Mouse (Mus musculus) kidney, embryonic 14.5 days (tissue): ENCODE results near the gene Hadh. TPM values are rescaled to one million over a fixed set of nuclear protein-coding genes. Genes with fewer than 3 reads are reported as not detected.

Source experiments
- ATAC-seq: fragments of 200-750 bp; cut with Nextera tagmentation; 2 replicates; pipeline ENCODE4 v1.8.0; 2017; ENCODE audit warnings: moderate number of reproducible peaks, mild to moderate bottlenecking, moderate TSS enrichment, moderate library complexity; ENCODE audit not compliant: low FRiP score, low TSS enrichment
- H3K27ac ChIP-seq: fragments of 300-500 bp; sonication (generic); 2 replicates; pipeline ENCODE4 v1.5.1; 2014; ENCODE audit warnings: low read depth, mild to moderate bottlenecking, low read length, moderate library complexity, mixed read lengths
- H3K27me3 ChIP-seq: fragments of 300-500 bp; sonication (generic); 2 replicates; pipeline ENCODE4 v1.6.1; 2014; ENCODE audit warnings: mild to moderate bottlenecking, low read length; ENCODE audit not compliant: control insufficient read depth, insufficient read depth
- H3K36me3 ChIP-seq: fragments of 300-500 bp; sonication (generic); 2 replicates; pipeline ENCODE4 v1.6.1; 2014; ENCODE audit warnings: low read length, mixed read lengths; ENCODE audit not compliant: control insufficient read depth, insufficient read depth
- H3K4me1 ChIP-seq: fragments of 300-500 bp; sonication (generic); 2 replicates; pipeline ENCODE4 v1.6.1; 2014; ENCODE audit warnings: low read length, mixed read lengths; ENCODE audit not compliant: control insufficient read depth, insufficient read depth
- H3K4me2 ChIP-seq: fragments of 300-500 bp; sonication (generic); replicated peaks from 2 replicates; pipeline ENCODE4 v1.6.1; 2014; ENCODE audit warnings: low read depth, mild to moderate bottlenecking, low read length
- H3K4me3 ChIP-seq: fragments of 300-500 bp; sonication (generic); 2 replicates; pipeline ENCODE4 v1.5.1; 2014; ENCODE audit warnings: mild to moderate bottlenecking, low read length
- H3K9ac ChIP-seq: fragments of 300-500 bp; sonication (generic); 2 replicates; pipeline ENCODE4 v1.6.1; 2014; ENCODE audit warnings: low read depth, mild to moderate bottlenecking, low read length, moderate library complexity
- H3K9me3 ChIP-seq: fragments of 300-500 bp; sonication (generic); 2 replicates; pipeline ENCODE4 v1.6.1; 2016; ENCODE audit warnings: low read length; ENCODE audit not compliant: control insufficient read depth
- WGBS: fragments of 180-500 bp; shearing (Covaris S2); extraction: QIAGEN DNeasy Blood & Tissue Kit; methylation state at CpG from one replicate; pipeline ENCODE4 v1.1.7; 2014; 5-methylcytosine and 5-hydroxymethylcytosine counted together
- polyA plus RNA-seq: library from polyadenylated mRNA; unstranded; fragments of >200 nt; fragmentation: Nextera tagmentation; extraction: Ambion mirVana; gene quantifications from 2 replicates; pipeline ENCODE4 v1.2.1, GENCODE M21; 2014

Gene Hadh
- polyA plus RNA-seq, 1 experiment from 2014 or later: 130 TPM

DNA sequence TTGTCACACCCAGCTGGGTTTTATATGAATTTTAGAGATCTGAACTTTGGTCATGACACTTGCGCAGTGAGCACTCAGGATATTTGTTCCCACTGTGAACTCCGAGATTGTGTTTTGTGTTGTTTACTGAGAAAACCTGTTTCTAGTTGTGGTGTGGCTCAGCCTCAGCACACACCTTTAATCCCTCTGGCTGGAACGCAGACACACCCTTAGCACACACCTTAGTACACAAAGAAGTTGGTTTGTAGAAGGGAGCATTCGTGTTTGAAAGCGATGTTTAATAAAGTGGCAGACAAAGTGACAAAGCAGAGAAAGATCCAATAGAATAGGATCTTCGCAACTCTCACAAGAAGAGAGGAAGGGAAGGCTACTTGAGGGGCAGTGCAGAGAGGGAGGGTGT is 11.5 kb downstream of the Hadh start:
- Histone ChIP-seq H3K9ac (no peak overlapping the region), H3K27ac (no peak overlapping the region), H3K36me3 (no peaks in the 10 kb centered on the region; the same call in 1 of the 2 replicates), H3K4me2 (no peak overlapping the region), H3K27me3 (no peaks in the 10 kb centered on the region), H3K4me1 (0 out of 2 replicates have a peak, but pooled peaks cover 4% of the 10 kb centered on the region), H3K9me3 (peaks cover 6% of the 10 kb centered on the region), H3K4me3 (no peak overlapping the region)
- 94% methylated on average over 6 of the region's 6 CpGs for WGBS
- ATAC-seq: no peak

DNA sequence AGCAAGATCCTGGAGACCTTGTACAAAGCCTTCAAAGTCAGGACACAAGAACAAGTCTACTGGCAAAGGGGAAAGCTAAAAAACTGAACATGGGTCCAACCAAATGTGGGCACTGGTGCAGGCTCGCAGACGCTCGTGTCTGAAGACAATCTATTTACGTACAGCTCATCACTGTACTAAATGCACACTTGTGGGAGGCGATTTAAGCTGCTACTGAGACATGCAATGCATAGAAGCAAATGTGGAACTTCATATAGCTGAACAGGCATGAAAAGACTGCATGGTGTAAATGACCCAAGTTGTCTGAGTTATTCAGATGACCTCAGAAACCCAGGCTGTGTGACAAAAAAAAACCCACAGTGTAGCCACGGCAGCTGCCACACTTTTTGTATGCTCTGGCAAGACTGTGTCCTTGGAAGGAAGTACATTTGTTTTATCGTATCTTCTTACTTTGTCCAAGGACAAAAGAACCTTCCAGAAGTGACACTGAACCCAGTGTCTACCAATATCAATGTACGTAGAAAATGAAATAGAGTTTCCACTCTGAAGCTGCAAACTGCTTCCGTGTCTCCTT is 12.4 kb downstream of the Hadh start:
- H3K27ac ChIP-seq: no peak overlapping the region
- ATAC-seq: no peak
- no peak overlapping the region for H3K9ac ChIP-seq
- WGBS: 94% methylated on average over 9 of the region's 9 CpGs
- H3K36me3 ChIP-seq: no peaks in the 10 kb centered on the region; the same call in 1 of the 2 replicates
- H3K9me3 ChIP-seq: peaks cover 6% of the 10 kb centered on the region
- H3K4me2 ChIP-seq: no peak overlapping the region
- no peak overlapping the region for H3K4me3 ChIP-seq
- H3K4me1 ChIP-seq: 0 out of 2 replicates have a peak, but pooled peaks cover 4% of the 10 kb centered on the region
- H3K27me3 ChIP-seq: no peaks in the 10 kb centered on the region

DNA sequence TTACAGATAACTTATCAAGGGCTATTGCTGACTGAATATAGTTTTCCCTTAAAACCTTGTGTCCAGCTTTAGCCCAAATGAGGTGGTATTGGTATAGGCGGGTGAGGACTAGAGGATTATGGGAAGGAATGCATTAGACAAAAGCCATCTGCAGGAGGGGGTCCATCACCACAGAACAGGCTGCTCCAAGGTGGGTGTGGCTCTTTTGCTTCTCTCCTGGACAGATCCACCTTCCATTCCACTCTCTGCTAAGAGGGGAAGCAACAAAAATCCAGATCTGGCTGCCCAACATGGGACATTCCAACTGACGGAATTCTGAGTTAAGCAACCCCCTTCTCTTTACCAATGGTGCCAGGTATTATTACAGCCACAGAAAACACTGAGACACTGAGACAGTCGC is 13.0 kb downstream of the Hadh start:
- Histone ChIP-seq H3K9me3 (peaks cover 6% of the 10 kb centered on the region), H3K36me3 (no peaks in the 10 kb centered on the region; the same call in 1 of the 2 replicates), H3K4me1 (0 out of 2 replicates have a peak, but pooled peaks cover under 1% of the 10 kb centered on the region), H3K4me3 (no peak overlapping the region), H3K27ac (no peak overlapping the region), H3K4me2 (no peak overlapping the region), H3K27me3 (no peaks in the 10 kb centered on the region), H3K9ac (no peak overlapping the region)
- no peak for ATAC-seq
- 88% methylated on average over 3 of the region's 3 CpGs for WGBS

DNA sequence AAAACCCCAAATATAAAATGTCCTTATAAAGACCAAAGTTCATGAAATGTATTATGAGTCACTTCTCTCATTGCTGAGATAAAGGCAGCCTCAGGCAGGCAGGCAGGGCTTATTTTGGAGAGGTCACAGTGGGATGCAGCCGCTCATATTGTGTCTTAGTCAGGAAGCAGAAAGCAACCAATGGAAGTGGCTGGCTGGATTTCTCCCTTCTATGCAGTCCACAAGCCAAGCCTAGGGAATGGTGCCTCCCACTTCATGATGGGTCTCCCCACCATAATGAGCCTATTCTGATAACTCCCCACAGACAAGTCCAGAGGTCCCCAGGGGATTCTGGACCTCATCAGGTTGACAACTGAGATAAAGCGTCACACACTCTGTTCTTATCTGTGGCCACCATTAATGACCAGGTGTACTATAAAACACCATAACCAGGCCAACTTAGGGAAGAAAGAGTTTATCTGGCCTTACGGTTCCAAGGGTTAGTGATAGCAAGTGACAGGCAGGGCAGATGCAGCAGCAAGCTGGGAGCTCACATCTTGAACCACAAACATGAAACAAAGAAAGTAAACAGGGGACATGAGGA is 16.4 kb downstream of the Hadh start:
- no peak for ATAC-seq
- no peaks in the 10 kb centered on the region for H3K27me3 ChIP-seq
- 99% methylated on average over 3 of the region's 3 CpGs for WGBS
- no peaks in the 10 kb centered on the region for H3K9me3 ChIP-seq
- no peak overlapping the region for H3K4me2 ChIP-seq
- H3K9ac ChIP-seq: no peak overlapping the region
- H3K4me3 ChIP-seq: no peak overlapping the region
- no peak overlapping the region for H3K27ac ChIP-seq
- no peaks in the 10 kb centered on the region for H3K4me1 ChIP-seq
- no peaks in the 10 kb centered on the region for H3K36me3 ChIP-seq

DNA sequence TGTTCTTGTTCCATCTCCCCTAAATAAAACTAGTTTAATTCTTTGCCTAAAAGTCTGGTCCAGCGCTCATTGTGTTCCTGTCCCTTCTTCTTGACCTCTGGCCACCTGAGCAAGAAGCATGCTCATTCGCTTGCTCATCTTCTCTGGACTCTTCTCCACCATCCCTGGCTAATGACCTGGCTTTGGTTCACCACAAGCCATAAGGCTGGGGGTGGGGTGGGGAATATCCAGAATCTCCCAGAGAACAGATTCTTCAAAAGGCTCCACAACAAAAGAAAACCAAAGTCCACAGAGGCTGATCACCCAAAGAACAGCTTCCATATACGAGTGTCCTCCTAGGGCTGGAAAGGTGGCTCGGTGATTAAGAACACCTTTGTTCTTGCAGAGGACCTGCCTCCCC is 16.9 kb downstream of the Hadh start:
- H3K4me2 ChIP-seq: no peak overlapping the region
- no peak overlapping the region for H3K9ac ChIP-seq
- no peaks in the 10 kb centered on the region for H3K4me1 ChIP-seq
- no peak overlapping the region for H3K27ac ChIP-seq
- no peaks in the 10 kb centered on the region for H3K27me3 ChIP-seq
- 95% methylated on average over 4 of the region's 4 CpGs for WGBS
- H3K9me3 ChIP-seq: no peaks in the 10 kb centered on the region
- no peak overlapping the region for H3K4me3 ChIP-seq
- no peaks in the 10 kb centered on the region for H3K36me3 ChIP-seq
- ATAC-seq: no peak

DNA sequence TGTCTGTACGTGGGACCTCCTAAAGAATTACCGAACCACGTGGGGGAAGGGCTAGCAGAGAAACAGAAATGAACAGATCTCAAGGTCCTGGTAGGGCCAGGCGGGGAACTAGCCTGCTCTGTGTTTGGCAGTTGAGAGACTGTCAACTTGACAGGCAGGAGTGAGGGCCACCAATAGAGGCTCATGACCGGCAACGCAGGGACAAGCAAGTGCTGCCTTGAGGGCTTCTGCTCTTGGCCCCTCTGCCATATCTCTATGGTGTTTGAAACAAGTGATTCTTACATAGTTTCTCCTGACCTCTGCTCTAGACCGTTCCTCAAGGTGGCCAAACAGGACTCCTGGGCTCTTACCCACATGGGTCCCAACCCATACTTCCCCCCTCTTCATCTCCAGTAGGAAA is 20.3 kb downstream of the Hadh start:
- Histone ChIP-seq H3K27ac (no peak overlapping the region), H3K4me2 (no peak overlapping the region), H3K27me3 (no peaks in the 10 kb centered on the region), H3K4me3 (no peak overlapping the region), H3K9ac (no peak overlapping the region), H3K4me1 (no peaks in the 10 kb centered on the region), H3K9me3 (no peaks in the 10 kb centered on the region), H3K36me3 (peaks cover 27% of the 10 kb centered on the region)
- 90% methylated on average over 7 of the region's 7 CpGs for WGBS
- ATAC-seq: no peak

DNA sequence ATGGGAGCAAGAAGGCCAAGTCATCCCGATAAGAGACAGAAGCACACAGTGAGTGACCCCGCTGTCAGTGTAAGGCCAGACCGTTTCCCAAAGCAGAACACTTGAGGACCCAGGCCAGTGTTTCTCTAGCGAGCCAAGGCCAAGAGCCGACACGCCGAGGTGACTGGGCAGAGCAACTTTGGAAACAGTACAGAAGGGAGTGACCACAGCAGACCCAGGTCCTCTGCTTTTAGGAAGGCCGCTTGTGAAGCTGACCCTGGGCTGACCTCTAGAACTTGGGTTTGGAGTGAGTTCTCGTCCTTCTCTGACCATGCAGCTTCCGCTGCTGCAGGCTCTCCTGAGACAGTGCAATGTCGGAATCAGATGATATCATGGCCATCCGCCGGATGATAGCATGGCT is 20.9 kb downstream of the Hadh start:
- peaks cover 27% of the 10 kb centered on the region for H3K36me3 ChIP-seq
- H3K4me1 ChIP-seq: no peaks in the 10 kb centered on the region
- H3K27ac ChIP-seq: no peak overlapping the region
- no peaks in the 10 kb centered on the region for H3K27me3 ChIP-seq
- no peak overlapping the region for H3K4me3 ChIP-seq
- no peak overlapping the region for H3K9ac ChIP-seq
- ATAC-seq: no peak
- H3K4me2 ChIP-seq: no peak overlapping the region
- no peaks in the 10 kb centered on the region for H3K9me3 ChIP-seq
- 89% methylated on average over 13 of the region's 13 CpGs for WGBS

DNA sequence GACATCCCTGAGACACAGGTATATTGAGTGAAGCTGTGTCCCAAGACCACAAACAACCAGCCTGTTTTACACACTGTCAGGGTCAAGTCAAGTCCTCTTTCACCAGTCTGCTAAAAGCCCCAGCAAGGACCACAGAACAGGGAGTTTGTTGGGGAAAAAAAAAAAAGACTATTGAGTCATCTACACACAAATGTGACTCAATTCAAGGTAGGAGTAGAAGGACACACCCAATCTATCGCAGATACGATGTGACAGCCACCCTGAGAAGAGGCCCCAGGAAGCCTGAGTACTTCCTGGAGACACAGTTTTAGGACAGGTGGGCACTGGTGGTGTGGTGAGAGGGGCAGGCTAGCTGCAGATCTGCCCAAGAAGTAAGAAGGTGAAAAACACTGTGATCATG is 21.6 kb downstream of the Hadh start:
- Histone ChIP-seq H3K9me3 (no peaks in the 10 kb centered on the region), H3K27me3 (no peaks in the 10 kb centered on the region), H3K9ac (no peak overlapping the region), H3K36me3 (peaks cover 27% of the 10 kb centered on the region), H3K4me1 (no peaks in the 10 kb centered on the region), H3K4me2 (no peak overlapping the region), H3K27ac (no peak overlapping the region), H3K4me3 (no peak overlapping the region)
- 88% methylated on average over 2 of the region's 2 CpGs for WGBS
- ATAC-seq: no peak

DNA sequence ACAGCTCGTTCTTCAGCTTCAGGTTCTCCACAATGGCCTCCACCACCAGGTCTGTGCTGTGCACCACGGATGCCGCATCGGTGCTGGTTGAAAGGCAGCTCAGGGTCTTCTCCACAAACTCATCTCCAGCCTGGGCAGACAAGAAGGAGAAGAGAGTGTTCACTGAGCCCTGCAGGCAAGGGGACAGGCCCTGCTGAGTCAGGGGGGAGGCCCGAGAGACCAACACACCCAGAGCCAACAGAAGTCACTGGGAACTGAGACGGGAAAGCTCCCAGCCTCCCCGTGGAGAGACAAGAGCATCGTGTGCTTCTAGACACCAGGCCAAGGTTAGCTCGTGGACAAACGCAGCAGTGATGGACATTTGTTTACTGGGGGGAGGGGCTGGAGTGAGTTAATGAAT is 23.5 kb downstream of the Hadh start:
- Histone ChIP-seq H3K4me3 (no peak overlapping the region), H3K4me2 (no peak overlapping the region), H3K9ac (no peak overlapping the region), H3K9me3 (no peaks in the 10 kb centered on the region), H3K36me3 (peaks cover 33% of the 10 kb centered on the region), H3K27ac (no peak overlapping the region), H3K4me1 (no peaks in the 10 kb centered on the region), H3K27me3 (no peaks in the 10 kb centered on the region)
- 85% methylated on average over 10 of the region's 10 CpGs for WGBS
- ATAC-seq: no peak
